ENCODE assay signal across 8 mouse cellular contexts in genomic region chr6:43296798-43297507, GRCm38 (mm10). TPM values are rescaled to one million over a fixed set of nuclear protein-coding genes. Genes with fewer than 3 reads are reported as not detected.
DNase-seq lines count a peak whose midpoint lies in the region; ATAC-seq and TF ChIP-seq lines count a peak whose summit lies in the region.

No protein-coding gene starts in this region.

- peak; percentile 23 for ATAC-seq in lung, embryonic 14.5 days (ENCODE audit: insufficient read depth)
- ATAC-seq in embryonic facial prominence, embryonic 14.5 days (ENCODE audit: low read depth): peak; percentile 54

- no peak overlapping the region for H3K4me3 ChIP-seq in lung, embryonic 14.5 days (ENCODE audit: low read depth, low read length)
- no peak overlapping the region for H3K4me3 ChIP-seq in embryonic facial prominence, embryonic 14.5 days (ENCODE audit: low read depth, low read length)

- H3K9ac ChIP-seq in lung, embryonic 14.5 days: no peak overlapping the region
- no peak overlapping the region for H3K9ac ChIP-seq in embryonic facial prominence, embryonic 14.5 days (ENCODE audit: low read depth, low read length)

- 0 out of 2 replicates have a peak, but pooled peaks cover 4% of the 10 kb centered on the region for H3K36me3 ChIP-seq in lung, embryonic 14.5 days (ENCODE audit: insufficient read depth)
- H3K36me3 ChIP-seq in embryonic facial prominence, embryonic 14.5 days (ENCODE audit: control insufficient read depth, insufficient read depth, low read length): no peaks in the 10 kb centered on the region

- no peaks in the 10 kb centered on the region for H3K9me3 ChIP-seq in lung, embryonic 14.5 days (ENCODE audit: low read depth, low read length)
- H3K9me3 ChIP-seq in embryonic facial prominence, embryonic 14.5 days (ENCODE audit: control insufficient read depth, low read length): no peaks in the 10 kb centered on the region

- intact Hi-C loops in left cerebral cortex, postnatal 25 days (cut with DNase I): loop anchor here (2.0 to 10.0 kb wide), 5 partner anchors 42 to 662 kb away; no protein-coding TSS in a partner anchor

- TF ChIP-seq CTCF in lung, embryonic 14.5 days (IDR thresholded peaks at IDR 0.05; ENCODE audit: low read depth): peak; percentile 73

- H3K27me3 ChIP-seq in lung, embryonic 14.5 days (ENCODE audit: insufficient read depth, low read length): no peaks in the 10 kb centered on the region
- no peaks in the 10 kb centered on the region for H3K27me3 ChIP-seq in embryonic facial prominence, embryonic 14.5 days (replicated peaks; ENCODE audit: control insufficient read depth, insufficient read depth, low read length)

- peak overlapping the region; percentile 91; the same call in 1 of the 2 replicates for H3K27ac ChIP-seq in lung, embryonic 14.5 days (ENCODE audit: low read depth)
- no peak overlapping the region for H3K27ac ChIP-seq in embryonic facial prominence, embryonic 14.5 days (replicated peaks; ENCODE audit: low read depth, low read length)

- peak; percentile 15 for DNase-seq in adrenal gland, adult 2 months
- no peak for DNase-seq in adrenal gland, postnatal 4 days (ENCODE audit: low spot score in 2 of 2)
- peak; percentile 92 for DNase-seq in lung, embryonic 14.5 days
- no peak for DNase-seq in lung, postnatal 14 days
- peak; percentile 65 for DNase-seq in embryonic facial prominence, embryonic 14.5 days (ENCODE audit: low spot score)
- DNase-seq in left cerebral cortex, postnatal 25 days (ENCODE audit: low spot score in 2 of 2): peak; percentile 45 to 79
- DNase-seq in retina, postnatal 7 days (ENCODE audit: low read depth, low spot score): peak; percentile 17
- DNase-seq in spleen, postnatal 36 days (ENCODE audit: low spot score in 2 of 2): no peak

- peaks cover 13% of the 10 kb centered on the region for H3K4me1 ChIP-seq in lung, embryonic 14.5 days (ENCODE audit: insufficient read depth)
- H3K4me1 ChIP-seq in embryonic facial prominence, embryonic 14.5 days (ENCODE audit: control insufficient read depth, insufficient read depth, low read length): no peaks in the 10 kb centered on the region

- WGBS in lung, embryonic 14.5 days: 31% methylated on average over 7 of the region's 7 CpGs
- WGBS in embryonic facial prominence, embryonic 14.5 days: 35% methylated on average over 7 of the region's 7 CpGs

- no peak overlapping the region for H3K4me2 ChIP-seq in lung, embryonic 14.5 days
- no peak overlapping the region for H3K4me2 ChIP-seq in embryonic facial prominence, embryonic 14.5 days (ENCODE audit: low read depth, low read length)

RNA-seq across cellular contexts. Expression of gene Nobox, which starts 12.4 kb away (rescaled TPM):
- total RNA-seq in adrenal gland, adult 2 months (2021): not detected
- polyA plus RNA-seq in adrenal gland, adult 2 months (2012; rRNA removed): 0.11 TPM in 1 of 2 replicates, not detected in the other
- under 1 TPM in 1 of 2 experiments, not detected in 1; 0.34 TPM for total RNA-seq in adrenal gland, postnatal 4 days (2021)
- polyA plus RNA-seq in lung, embryonic 14.5 days (2014; fragmentation: Nextera tagmentation; extraction: Ambion mirVana): 0.29 and 0.45 TPM in 2 replicates
- polyA plus RNA-seq in embryonic facial prominence, embryonic 14.5 days (2014; fragmentation: Nextera tagmentation; extraction: Ambion mirVana): not detected in 2 replicates
- total RNA-seq in left cerebral cortex, postnatal 25 days (2021): not detected

RNA-seq across cellular contexts. Expression of gene Arhgef5, which starts 31.6 kb away (rescaled TPM):
- total RNA-seq in adrenal gland, adult 2 months (2021): 10 to 100 TPM; 17.0 to 18.2 TPM
- polyA plus RNA-seq in adrenal gland, adult 2 months (2012; rRNA removed): 6.7 and 7.8 TPM in 2 replicates
- total RNA-seq in adrenal gland, postnatal 4 days (2021): 10 to 100 TPM; 17.1 to 22.2 TPM
- polyA plus RNA-seq in lung, embryonic 14.5 days (2014; fragmentation: Nextera tagmentation; extraction: Ambion mirVana): 20.3 and 21.2 TPM in 2 replicates
- polyA plus RNA-seq in embryonic facial prominence, embryonic 14.5 days (2014; fragmentation: Nextera tagmentation; extraction: Ambion mirVana): 9.8 TPM in 2 replicates
- total RNA-seq in left cerebral cortex, postnatal 25 days (2021): 1 to 10 TPM; 2.6 to 3.4 TPM

Comparison
In these comparisons a context has a peak if more than half of its experiments do, and no peak if none do; other contexts are left out.
1. DNase-seq: peak in adrenal gland, adult 2 months (single experiment), lung, embryonic 14.5 days (single experiment), embryonic facial prominence, embryonic 14.5 days (single experiment), left cerebral cortex, postnatal 25 days (2 of 2) and retina, postnatal 7 days (single experiment); none in adrenal gland, postnatal 4 days (0 of 2), lung, postnatal 14 days (single experiment) and spleen, postnatal 36 days (0 of 2).
2. RNA of gene Arhgef5, which starts 31.6 kb away (total RNA-seq): 17.1 to 22.2 TPM in adrenal gland, postnatal 4 days and 17.0 to 18.2 TPM in adrenal gland, adult 2 months; 2.6 to 3.4 TPM in left cerebral cortex, postnatal 25 days; every median in the first group is over 4 times any median in the second.